Mouse (Mus musculus) midbrain, postnatal 0 days (tissue): ENCODE measurements around the gene Sptlc2. TPM values are rescaled to one million over a fixed set of nuclear protein-coding genes. Genes with fewer than 3 reads are reported as not detected.
A peak's percentile ranks its signal among the peaks of the same experiment; 100 is the strongest.

Experiments
- ATAC-seq: fragments of 200-750 bp; cut with Nextera tagmentation; 2 replicates; pipeline ENCODE4 v1.8.0; 2017; ENCODE audit warnings: moderate number of reproducible peaks, mild to moderate bottlenecking, moderate TSS enrichment, moderate library complexity; ENCODE audit not compliant: low FRiP score
- DNase-seq: peaks from one replicate; pipeline ENCODE4 v3.0.0-alpha.2; 2015; ENCODE audit warnings: low spot score
- H3K27ac ChIP-seq: fragments of 300-500 bp; sonication (generic); 2 replicates; pipeline ENCODE4 v1.5.1; 2014; ENCODE audit warnings: low read depth, mild to moderate bottlenecking, low read length, mixed read lengths
- H3K27me3 ChIP-seq: fragments of 300-500 bp; sonication (generic); 2 replicates; pipeline ENCODE4 v1.6.1; 2014; ENCODE audit warnings: low read length, control low read depth, mixed read lengths; ENCODE audit not compliant: insufficient read depth
- H3K36me3 ChIP-seq: fragments of 300-500 bp; sonication (generic); 2 replicates; pipeline ENCODE4 v1.6.1; 2014; ENCODE audit warnings: low read length, control low read depth, mixed read lengths; ENCODE audit not compliant: insufficient read depth
- H3K4me1 ChIP-seq: fragments of 300-500 bp; sonication (generic); 2 replicates; pipeline ENCODE4 v1.6.1; 2014; ENCODE audit warnings: mild to moderate bottlenecking, control low read depth, antibody characterized with exemption, low read length, mixed read lengths; ENCODE audit not compliant: insufficient read depth
- H3K4me2 ChIP-seq: fragments of 300-500 bp; sonication (generic); 2 replicates; pipeline ENCODE4 v1.6.1; 2014; ENCODE audit warnings: low read depth, mild to moderate bottlenecking, low read length, mixed read lengths; ENCODE audit not compliant: poor library complexity, severe bottlenecking
- H3K4me3 ChIP-seq: fragments of 300-500 bp; sonication (generic); 2 replicates; pipeline ENCODE4 v1.5.1; 2014; ENCODE audit warnings: low read depth, mild to moderate bottlenecking, low read length, moderate library complexity
- H3K9ac ChIP-seq: fragments of 300-500 bp; sonication (generic); replicated peaks from 2 replicates; pipeline ENCODE4 v1.6.1; 2014; ENCODE audit warnings: mild to moderate bottlenecking, low read length, moderate library complexity, mixed read lengths; ENCODE audit not compliant: poor library complexity, severe bottlenecking
- H3K9me3 ChIP-seq: fragments of 300-500 bp; sonication (generic); 2 replicates; pipeline ENCODE4 v1.6.1; 2016; ENCODE audit warnings: low read length, control low read depth
- CTCF ChIP-seq: IDR thresholded peaks from 2 replicates; pipeline ENCODE4 v1.5.1; 2016; ENCODE audit warnings: antibody characterized with exemption, mild to moderate bottlenecking
- WGBS: fragments of 180-500 bp; shearing (Covaris S2); extraction: QIAGEN DNeasy Blood & Tissue Kit; methylation state at CpG from one replicate; pipeline ENCODE4 v1.1.7; 2014; 5-methylcytosine and 5-hydroxymethylcytosine counted together
- polyA plus RNA-seq: library from polyadenylated mRNA; unstranded; fragments of >200 nt; fragmentation: Nextera tagmentation; extraction: Ambion mirVana; gene quantifications from 2 replicates; pipeline ENCODE4 v1.2.1, GENCODE M21; 2015
- total RNA-seq: library from RNA; depleted of rRNA; stranded (reverse); fragments of >200 nt; gene quantifications from 2 replicates; pipeline ENCODE4 v1.2.3, GENCODE M21; 2014

Sptlc2 gene
- total and polyA plus RNA-seq, 2 experiments from 2014 or later: 41.5 to 99.6 TPM

DNA sequence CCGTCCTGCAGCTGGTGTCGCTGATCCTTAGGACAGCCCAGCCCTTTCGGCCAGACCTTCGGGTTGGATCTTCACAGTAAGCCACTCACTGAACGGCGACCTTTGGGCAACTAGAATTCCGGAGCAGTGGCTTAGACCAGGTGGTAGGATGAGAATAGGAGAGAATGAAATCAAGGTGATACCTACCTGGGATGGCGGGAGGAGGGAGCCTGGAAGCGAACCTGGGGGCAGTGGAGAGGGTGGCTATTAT is 87.8 kb downstream of the Sptlc2 start:
- Histone ChIP-seq H3K4me1 (no peaks in the 10 kb centered on the region), H3K27me3 (peaks cover 11% of the 10 kb centered on the region; the same call in 1 of the 2 replicates), H3K36me3 (no peaks in the 10 kb centered on the region), H3K9ac (0 out of 2 replicates have a peak overlapping the region, but pooled peaks have one; percentile 84), H3K27ac (no peak overlapping the region), H3K4me3 (peak overlapping the region; percentile 71), H3K4me2 (peak overlapping the region; percentile 98), H3K9me3 (no peaks in the 10 kb centered on the region)
- ATAC-seq (no peak), DNase-seq (no peak)
- TF ChIP-seq CTCF: no peak
- under 1% methylated on average over 9 of the region's 9 CpGs for WGBS

DNA sequence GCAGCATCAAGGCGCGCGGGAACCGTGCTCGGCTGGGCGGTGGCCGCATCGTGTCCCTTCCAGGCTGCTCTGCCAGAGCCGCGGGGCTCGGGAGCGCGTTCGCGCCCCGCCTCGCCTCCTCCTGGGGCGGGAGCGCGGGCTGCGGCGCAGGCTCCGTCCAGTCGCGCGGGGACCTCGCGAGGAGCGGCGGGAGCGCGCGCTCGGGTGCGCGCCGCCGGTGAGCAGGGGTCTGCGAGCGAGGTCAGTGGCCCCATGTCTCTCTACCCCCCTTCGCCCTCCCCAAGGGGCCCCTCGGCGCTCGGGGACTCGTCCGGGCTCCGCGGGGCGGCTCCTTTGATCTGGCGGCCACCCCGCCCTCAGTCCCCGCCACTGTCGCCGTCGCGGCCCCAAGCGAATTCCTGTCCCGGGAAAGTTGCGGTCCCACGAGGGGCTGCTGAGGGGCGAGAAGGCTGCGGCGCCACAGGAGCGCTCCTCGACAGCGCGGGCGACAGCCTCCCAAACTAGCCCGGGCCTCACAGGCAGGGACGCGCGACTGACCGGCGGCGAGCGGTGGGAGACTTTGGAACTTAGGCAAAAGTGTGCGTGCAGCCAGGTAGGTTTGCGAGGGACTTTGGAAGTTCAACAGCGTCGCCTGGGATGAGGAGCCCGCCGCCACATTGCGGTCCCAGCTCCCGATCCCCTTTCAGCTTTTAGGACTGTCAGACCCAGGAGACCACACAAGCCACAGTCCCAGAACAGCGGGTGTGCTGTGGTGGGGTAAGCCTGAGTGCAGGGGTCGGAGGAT is 88.3 kb downstream of the Sptlc2 start, which contains the start of gene Ism2:
Gene Ism2 (minus strand): TSS at position 49 of the 784 bp plus-strand sequence.
- no peak for TF ChIP-seq CTCF
- Histone ChIP-seq H3K4me1 (no peaks in the 10 kb centered on the region), H3K27me3 (peaks cover 11% of the 10 kb centered on the region; the same call in 1 of the 2 replicates), H3K4me2 (peak within 1 kb of the TSS; percentile 98), H3K9me3 (no peaks in the 10 kb centered on the region), H3K9ac (peak within 1 kb of the TSS; percentile 84), H3K27ac (no peak within 1 kb of the TSS), H3K4me3 (peak within 1 kb of the TSS; percentile 71), H3K36me3 (no peaks in the 10 kb centered on the region)
- under 1% methylated on average over 57 of the region's 86 CpGs for WGBS
- DNase-seq (peak; percentile 15), ATAC-seq (peak; percentile 83)

DNA sequence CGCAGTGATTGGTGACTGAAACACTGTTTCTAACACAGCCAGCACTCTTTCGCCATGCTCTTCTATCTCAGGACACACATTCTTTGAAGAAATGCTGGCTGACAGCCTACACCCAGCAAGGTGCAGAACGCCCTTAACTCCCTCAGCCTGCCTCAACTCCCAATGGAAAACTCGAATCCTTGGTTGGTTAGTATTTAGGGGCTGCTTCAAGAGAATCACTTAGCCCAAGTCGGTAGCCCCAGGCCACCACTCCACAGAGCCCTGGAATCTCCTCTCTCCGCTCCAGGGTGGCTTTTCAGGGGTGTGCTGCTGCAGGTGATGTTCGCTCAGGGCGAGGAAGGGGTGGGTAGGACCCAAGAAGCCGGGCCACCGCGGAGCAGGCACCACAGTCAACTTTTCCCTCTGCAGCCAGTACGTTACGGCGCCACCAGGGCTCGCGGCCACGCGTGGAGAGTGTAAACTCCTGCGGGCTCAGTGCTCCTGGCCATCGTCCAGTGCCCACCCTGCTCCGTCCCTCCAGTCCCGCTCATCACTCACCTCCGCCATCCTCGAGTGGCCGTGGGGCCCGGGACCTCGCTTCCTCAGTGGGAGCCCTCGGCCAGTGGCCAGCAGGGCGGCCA is 89.0 kb downstream of the Sptlc2 start:
- DNase-seq (no peak), ATAC-seq (peak; percentile 62)
- peak overlapping the region; percentile 84 for H3K9ac ChIP-seq
- H3K36me3 ChIP-seq: no peaks in the 10 kb centered on the region
- H3K4me3 ChIP-seq: peak overlapping the region; percentile 71
- no peaks in the 10 kb centered on the region for H3K4me1 ChIP-seq
- TF ChIP-seq CTCF: 0 out of 2 replicates have a peak, but pooled peaks have one; percentile 13
- no peaks in the 10 kb centered on the region for H3K9me3 ChIP-seq
- no peak overlapping the region for H3K27ac ChIP-seq
- peaks cover 11% of the 10 kb centered on the region; the same call in 1 of the 2 replicates for H3K27me3 ChIP-seq
- WGBS: 7% methylated on average over 29 of the region's 29 CpGs
- H3K4me2 ChIP-seq: peak overlapping the region; percentile 98

DNA sequence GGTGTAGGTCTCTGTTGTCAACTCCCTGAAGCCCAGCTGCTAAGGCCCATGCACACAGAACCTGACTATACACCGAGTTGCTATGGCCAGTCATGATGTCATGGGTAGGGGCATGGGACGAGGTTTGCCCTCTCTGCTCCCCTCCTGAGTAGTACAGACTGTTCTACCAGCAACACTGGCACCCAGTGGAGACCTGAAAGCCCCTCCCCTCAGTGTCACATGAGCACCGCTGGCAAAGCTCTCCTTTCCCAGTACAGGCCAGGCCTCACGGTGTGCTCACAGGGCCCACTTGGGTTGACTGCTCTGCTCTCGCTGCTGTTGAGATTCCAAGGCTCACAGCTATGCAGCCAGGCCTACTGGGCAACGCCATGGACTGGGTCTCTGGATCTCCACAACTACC is 94.2 kb downstream of the Sptlc2 start:
- no peaks in the 10 kb centered on the region for H3K4me1 ChIP-seq
- no peak overlapping the region for H3K4me3 ChIP-seq
- DNase-seq: no peak
- no peak overlapping the region for H3K4me2 ChIP-seq
- 0 out of 2 replicates have a peak, but pooled peaks cover 7% of the 10 kb centered on the region for H3K27me3 ChIP-seq
- no peak for TF ChIP-seq CTCF
- ATAC-seq: no peak
- no peak overlapping the region for H3K27ac ChIP-seq
- no peak overlapping the region for H3K9ac ChIP-seq
- no peaks in the 10 kb centered on the region for H3K36me3 ChIP-seq
- 79% methylated on average over 6 of the region's 6 CpGs for WGBS
- H3K9me3 ChIP-seq: no peaks in the 10 kb centered on the region

DNA sequence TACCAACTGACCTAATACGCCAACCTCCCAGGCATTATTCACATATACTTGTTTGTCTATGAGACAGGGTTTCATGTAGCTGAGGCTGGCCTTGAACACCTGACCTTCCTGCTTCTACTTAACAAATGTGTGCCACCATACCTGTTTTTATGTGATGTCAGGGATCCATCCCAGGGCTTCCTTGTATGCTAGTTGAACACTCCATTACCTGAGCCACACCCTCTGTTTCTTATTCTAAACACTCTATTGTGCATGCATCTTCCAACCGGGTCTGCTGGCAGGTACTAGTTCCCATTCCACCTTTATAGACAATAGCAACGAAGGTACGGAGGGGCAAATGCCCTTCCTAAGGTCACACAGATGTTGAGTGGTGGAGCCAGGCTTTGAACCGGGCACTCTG is 99.1 kb downstream of the Sptlc2 start:
- Histone ChIP-seq H3K27ac (no peak overlapping the region), H3K9ac (no peak overlapping the region), H3K4me2 (no peak overlapping the region), H3K36me3 (no peaks in the 10 kb centered on the region), H3K4me3 (no peak overlapping the region), H3K4me1 (no peaks in the 10 kb centered on the region), H3K27me3 (no peaks in the 10 kb centered on the region), H3K9me3 (no peaks in the 10 kb centered on the region)
- ATAC-seq: no peak
- no peak for TF ChIP-seq CTCF
- DNase-seq: no peak
- 94% methylated on average over 5 of the region's 5 CpGs for WGBS

DNA sequence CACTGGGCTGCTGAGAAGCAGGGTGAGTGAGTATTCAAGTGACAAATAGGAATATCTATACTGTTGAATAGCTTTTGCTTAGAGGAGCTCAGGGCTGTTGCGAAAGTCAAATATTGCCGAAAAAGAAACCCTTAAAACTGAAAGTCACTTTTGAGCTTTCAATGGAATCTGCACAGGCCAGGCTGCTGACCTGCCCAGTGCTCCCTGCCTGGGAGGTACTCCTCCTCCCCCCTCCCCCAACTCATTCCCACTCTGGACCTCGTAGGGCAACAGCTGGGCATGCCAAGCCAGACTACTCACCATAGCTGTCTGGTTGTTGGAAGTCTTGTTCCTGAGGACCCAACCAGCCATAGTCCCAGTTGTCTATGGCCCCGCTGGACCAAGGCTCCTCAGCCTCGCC is 103.4 kb downstream of the Sptlc2 start:
- H3K27ac ChIP-seq: no peak overlapping the region
- no peak overlapping the region for H3K4me2 ChIP-seq
- H3K4me3 ChIP-seq: no peak overlapping the region
- no peak overlapping the region for H3K9ac ChIP-seq
- TF ChIP-seq CTCF: no peak
- H3K4me1 ChIP-seq: no peaks in the 10 kb centered on the region
- no peaks in the 10 kb centered on the region for H3K36me3 ChIP-seq
- WGBS: 91% methylated on average over 5 of the region's 5 CpGs
- H3K27me3 ChIP-seq: no peaks in the 10 kb centered on the region
- no peak for ATAC-seq
- no peak for DNase-seq
- H3K9me3 ChIP-seq: no peaks in the 10 kb centered on the region
